Mouse (Mus musculus) midbrain, embryonic 15.5 days (tissue): Measurements from ENCODE around the gene Dot1l. TPM values are rescaled to one million over a fixed set of nuclear protein-coding genes. Genes with fewer than 3 reads are reported as not detected.

Experiments
- ATAC-seq: fragments of 200-750 bp; cut with Nextera tagmentation; replicated peaks from 2 replicates; pipeline ENCODE4 v1.8.0; 2017; ENCODE audit warnings: moderate TSS enrichment
- H3K27ac ChIP-seq: fragments of 300-500 bp; sonication (generic); 2 replicates; pipeline ENCODE4 v1.5.1; 2015; ENCODE audit warnings: mild to moderate bottlenecking, inconsistent platforms
- H3K27me3 ChIP-seq: fragments of 300-500 bp; sonication (generic); replicated peaks from 2 replicates; pipeline ENCODE4 v1.6.1; 2015; ENCODE audit warnings: inconsistent platforms
- H3K36me3 ChIP-seq: fragments of 300-500 bp; sonication (generic); replicated peaks from 2 replicates; pipeline ENCODE4 v1.6.1; 2015; ENCODE audit warnings: inconsistent platforms
- H3K4me1 ChIP-seq: fragments of 300-500 bp; sonication (generic); 2 replicates; pipeline ENCODE4 v1.6.1; 2015; ENCODE audit warnings: inconsistent platforms
- H3K4me2 ChIP-seq: fragments of 300-500 bp; sonication (generic); 2 replicates; pipeline ENCODE4 v1.6.1; 2015; ENCODE audit warnings: inconsistent platforms, mild to moderate bottlenecking, moderate library complexity
- H3K4me3 ChIP-seq: fragments of 300-500 bp; sonication (generic); 2 replicates; pipeline ENCODE4 v1.5.1; 2015; ENCODE audit warnings: mild to moderate bottlenecking, inconsistent platforms
- H3K9ac ChIP-seq: fragments of 300-500 bp; sonication (generic); 2 replicates; pipeline ENCODE4 v1.6.1; 2015; ENCODE audit warnings: mild to moderate bottlenecking, inconsistent platforms
- H3K9me3 ChIP-seq: fragments of 300-500 bp; sonication (generic); 2 replicates; pipeline ENCODE4 v1.6.1; 2016; ENCODE audit warnings: inconsistent platforms
- WGBS: fragments of 180-500 bp; shearing (Covaris S2); methylation state at CpG from one replicate; pipeline ENCODE4 v1.1.7; 2015; ENCODE audit warnings: mixed read lengths; 5-methylcytosine and 5-hydroxymethylcytosine counted together
- polyA plus RNA-seq: library from polyadenylated mRNA; unstranded; fragments of >200 nt; fragmentation: Nextera tagmentation; extraction: Ambion mirVana; gene quantifications from 2 replicates; pipeline ENCODE4 v1.2.1, GENCODE M21; 2015

Dot1l gene
- polyA plus RNA-seq, 1 experiment from 2014 or later, result 25.9 TPM

DNA sequence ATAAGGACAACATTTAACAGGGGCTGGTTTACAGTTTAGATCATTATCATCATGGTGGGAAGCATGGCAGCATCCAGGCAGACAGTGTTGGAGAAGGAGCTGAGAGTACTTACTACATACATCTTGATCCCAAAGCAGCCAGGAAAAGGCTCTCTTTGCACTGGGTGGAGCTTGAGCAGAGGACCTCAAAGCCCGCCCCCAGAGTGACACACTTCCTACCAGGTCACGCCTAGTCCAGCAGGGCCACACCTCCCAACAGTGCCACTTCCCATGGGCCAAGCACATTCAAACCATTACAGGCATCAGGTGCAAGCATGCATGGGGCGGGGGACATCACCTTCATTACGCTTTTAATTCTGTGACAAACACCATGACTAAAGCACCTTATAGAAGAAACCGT, 10.7 kb upstream of the Dot1l start:
- WGBS, result 39% methylated on average over 5 of the region's 5 CpGs
- H3K4me2 ChIP-seq, result no peak overlapping the region
- no peak for ATAC-seq

DNA sequence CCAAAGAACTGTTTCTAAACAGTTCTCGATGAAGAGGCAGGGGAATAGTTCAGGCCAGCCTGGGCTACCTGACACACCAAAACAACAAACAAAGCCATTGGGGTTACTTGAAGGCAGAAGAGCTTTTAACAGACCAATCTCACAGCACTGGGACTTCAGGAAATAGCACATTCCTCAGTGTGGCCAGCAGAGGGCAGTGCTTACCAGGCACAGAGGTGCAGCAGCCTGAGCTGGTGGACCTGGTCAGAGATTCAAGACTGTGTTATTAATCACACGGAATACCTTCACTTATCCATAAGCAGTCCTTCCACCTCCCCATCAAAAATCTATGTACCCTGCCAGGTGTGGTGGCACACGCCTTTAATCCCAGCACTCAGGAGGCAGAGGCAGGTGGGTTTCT, 7.6 kb upstream of the Dot1l start:
- ATAC-seq, result no peak; the same call in 1 of the 2 replicates
- Histone ChIP-seq H3K9ac (no peak overlapping the region), H3K4me3 (no peak overlapping the region), H3K27me3 (no peaks in the 10 kb centered on the region; the same call in 1 of the 2 replicates), H3K27ac (no peak overlapping the region), H3K4me2 (no peak overlapping the region), H3K4me1 (peaks cover 4% of the 10 kb centered on the region), H3K9me3 (no peaks in the 10 kb centered on the region), H3K36me3 (no peaks in the 10 kb centered on the region)
- WGBS, result 19% methylated on average over 3 of the region's 3 CpGs

More for the DNA sequence above, 10.7 kb upstream of the Dot1l start:
- Histone ChIP-seq H3K4me1 (peaks cover 26% of the 10 kb centered on the region), H3K27me3 (no peaks in the 10 kb centered on the region), H3K9me3 (no peaks in the 10 kb centered on the region), H3K36me3 (no peaks in the 10 kb centered on the region), H3K27ac (no peak overlapping the region), H3K4me3 (no peak overlapping the region), H3K9ac (no peak overlapping the region)

DNA sequence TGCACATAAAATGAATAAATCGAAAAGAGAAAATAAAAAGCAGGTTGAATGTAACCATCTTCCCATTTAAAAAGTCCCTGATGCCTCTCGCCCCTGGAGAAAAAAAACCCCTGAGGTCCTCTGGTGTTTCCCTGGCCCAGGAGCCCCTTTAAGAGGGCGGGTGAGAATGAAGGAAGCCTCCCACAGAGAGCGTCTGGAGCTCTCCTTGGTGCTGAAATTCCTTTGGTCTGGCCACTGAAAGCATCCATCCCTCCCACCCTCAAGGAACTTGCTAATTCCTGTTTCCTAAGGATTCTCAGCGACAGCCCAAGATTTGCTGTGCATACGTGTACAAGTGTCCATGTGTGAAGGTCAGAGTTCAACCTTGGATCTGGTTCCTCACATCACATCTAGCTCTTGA, 6.4 kb upstream of the Dot1l start:
- H3K9ac ChIP-seq, result no peak overlapping the region
- H3K27ac ChIP-seq, result no peak overlapping the region
- H3K27me3 ChIP-seq, result no peaks in the 10 kb centered on the region; the same call in 1 of the 2 replicates
- WGBS, result 12% methylated on average over 6 of the region's 6 CpGs
- H3K36me3 ChIP-seq, result no peaks in the 10 kb centered on the region
- H3K4me1 ChIP-seq, result no peaks in the 10 kb centered on the region; the same call in 1 of the 2 replicates
- no peak overlapping the region for H3K4me2 ChIP-seq
- no peak for ATAC-seq
- H3K4me3 ChIP-seq, result no peak overlapping the region
- no peaks in the 10 kb centered on the region for H3K9me3 ChIP-seq

DNA sequence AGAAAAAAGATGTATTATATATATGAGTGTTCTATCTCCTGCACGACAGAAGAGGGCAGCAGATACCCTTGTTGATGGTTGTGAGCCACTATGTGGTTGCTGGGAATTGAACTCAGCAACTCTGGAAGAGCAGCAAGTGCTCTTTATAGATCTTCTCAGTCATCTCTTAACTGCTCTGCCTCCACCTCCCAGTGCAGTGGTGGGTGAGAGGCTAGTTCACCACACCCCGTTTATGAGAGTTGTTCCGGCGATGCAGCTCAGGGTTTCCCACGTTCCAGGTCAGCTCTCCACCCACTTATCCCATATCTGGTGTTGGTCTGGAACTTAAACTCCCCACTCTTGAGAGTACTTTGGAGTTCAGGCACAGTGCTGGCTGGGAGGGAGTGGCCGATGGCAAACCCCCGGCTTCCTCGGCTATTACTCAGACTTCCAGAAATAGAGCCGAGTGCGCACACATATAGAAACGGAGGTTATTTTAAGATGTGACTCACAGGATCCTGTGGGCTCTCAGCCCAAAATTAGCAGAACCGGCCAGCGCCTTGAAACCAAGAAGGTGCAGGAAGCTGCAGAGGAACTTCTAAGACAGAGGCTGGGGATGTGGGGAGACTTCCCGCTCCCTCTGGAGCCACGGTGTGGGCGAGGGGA, 3.7 kb upstream of the Dot1l start:
- Histone ChIP-seq H3K4me2 (peak overlapping the region; percentile 15), H3K4me3 (no peak overlapping the region), H3K27ac (no peak overlapping the region), H3K9me3 (no peaks in the 10 kb centered on the region), H3K27me3 (no peaks in the 10 kb centered on the region; the same call in 1 of the 2 replicates), H3K36me3 (no peaks in the 10 kb centered on the region), H3K9ac (no peak overlapping the region), H3K4me1 (peaks cover 6% of the 10 kb centered on the region)
- WGBS, result 12% methylated on average over 16 of the region's 16 CpGs
- no peak for ATAC-seq

DNA sequence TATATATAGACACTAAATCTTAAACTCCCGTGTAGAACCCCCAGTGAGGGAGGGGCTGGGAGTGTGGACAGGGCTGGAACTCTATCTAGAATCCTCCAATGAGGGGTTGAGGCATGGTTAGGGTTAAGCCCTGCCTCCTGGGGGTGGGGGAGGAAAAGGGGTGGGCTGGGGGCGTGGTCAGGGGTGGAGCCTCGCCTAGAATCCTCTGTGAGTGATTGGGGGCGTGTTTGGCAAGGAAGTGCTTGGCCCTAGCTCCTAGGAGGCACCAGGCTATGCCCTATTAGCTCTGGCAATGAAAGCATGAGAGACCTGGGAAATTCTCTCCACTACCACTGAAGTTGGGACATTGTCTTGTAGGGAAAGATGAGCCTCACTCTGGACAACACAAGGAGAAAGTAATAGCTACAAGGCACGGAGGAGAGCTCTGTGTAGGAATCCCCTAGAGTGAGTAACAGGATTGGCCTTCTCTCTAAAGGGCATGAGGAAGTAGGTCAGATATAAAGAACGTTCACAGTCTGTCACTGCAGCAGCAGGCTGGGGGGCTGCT, 2.9 kb upstream of the Dot1l start:
- Histone ChIP-seq H3K9me3 (no peaks in the 10 kb centered on the region), H3K4me2 (peak overlapping the region; percentile 15), H3K36me3 (no peaks in the 10 kb centered on the region), H3K9ac (no peak overlapping the region), H3K27me3 (no peaks in the 10 kb centered on the region; the same call in 1 of the 2 replicates), H3K4me1 (peaks cover 14% of the 10 kb centered on the region), H3K4me3 (no peak overlapping the region), H3K27ac (no peak overlapping the region)
- ATAC-seq, result no peak
- 4% methylated on average over 6 of the region's 6 CpGs for WGBS

DNA sequence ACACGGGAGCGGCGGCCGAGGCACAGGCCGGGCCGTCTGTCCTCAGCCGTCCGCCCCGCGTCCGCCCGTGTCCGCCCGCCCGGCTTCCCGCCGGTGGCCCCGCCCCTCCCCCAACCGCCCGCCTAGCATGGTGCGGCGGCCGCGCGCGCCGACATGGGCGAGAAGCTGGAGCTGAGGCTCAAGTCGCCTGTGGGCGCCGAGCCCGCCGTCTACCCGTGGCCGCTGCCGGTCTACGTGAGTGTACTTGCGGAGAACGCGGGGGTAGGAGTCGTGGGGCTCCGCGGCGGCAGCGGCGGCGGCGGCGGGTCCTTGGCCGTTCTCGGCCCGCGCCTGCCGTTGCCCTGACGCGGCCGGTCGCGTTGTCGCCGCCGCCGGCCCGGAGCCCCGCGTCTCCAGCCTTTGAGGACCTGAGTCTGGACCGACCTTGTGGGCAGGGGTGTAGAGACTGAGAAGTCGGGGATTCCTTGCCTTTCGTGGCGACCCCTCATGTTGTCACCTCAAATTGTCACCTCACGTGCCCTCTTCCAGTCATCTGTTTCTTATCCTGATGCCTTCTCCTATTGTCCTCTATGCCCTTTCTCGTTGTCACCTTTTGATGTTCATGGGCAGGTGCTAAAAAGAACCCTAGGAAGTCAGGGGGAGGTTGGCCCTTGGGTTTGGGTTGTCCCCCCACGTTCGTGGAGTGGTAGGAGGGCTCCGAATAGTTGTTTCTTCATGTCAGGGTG, 447 bp downstream of the Dot1l start:
- Histone ChIP-seq H3K9ac (peak overlapping the region; percentile 91), H3K27ac (peak overlapping the region; percentile 90), H3K4me3 (peak overlapping the region; percentile 89), H3K4me2 (peak overlapping the region; percentile 89), H3K27me3 (no peaks in the 10 kb centered on the region; the same call in 1 of the 2 replicates), H3K9me3 (no peaks in the 10 kb centered on the region), H3K4me1 (peaks cover 27% of the 10 kb centered on the region), H3K36me3 (no peaks in the 10 kb centered on the region)
- WGBS, result under 1% methylated on average over 67 of the region's 75 CpGs
- peak; percentile 15 for ATAC-seq

DNA sequence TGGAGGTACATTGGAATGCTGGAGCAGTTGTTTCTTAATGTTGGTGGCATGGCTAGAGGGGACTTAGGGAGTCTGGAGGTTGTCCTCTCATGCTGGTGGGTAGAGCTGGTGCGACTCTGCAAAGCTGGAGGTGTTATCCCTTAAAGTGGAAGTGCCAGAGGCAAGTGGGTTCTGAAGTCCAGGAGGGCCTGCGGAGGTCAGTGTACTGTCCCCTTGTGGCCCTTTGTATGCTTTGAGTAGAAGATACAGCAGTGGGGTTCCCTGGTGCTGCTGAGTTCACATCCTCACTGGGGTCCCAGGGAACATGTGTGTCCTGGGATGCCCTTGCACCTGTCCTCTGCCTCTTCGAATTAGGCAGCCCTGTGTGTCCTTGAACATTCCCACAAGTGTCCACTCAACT, 1.1 kb downstream of the Dot1l start:
- no peaks in the 10 kb centered on the region for H3K9me3 ChIP-seq
- 25% methylated on average over 3 of the region's 3 CpGs for WGBS
- no peak overlapping the region for H3K27ac ChIP-seq
- no peaks in the 10 kb centered on the region; the same call in 1 of the 2 replicates for H3K27me3 ChIP-seq
- ATAC-seq, result no peak
- no peaks in the 10 kb centered on the region for H3K36me3 ChIP-seq
- peak overlapping the region; percentile 89 for H3K4me3 ChIP-seq
- peak overlapping the region; percentile 89 for H3K4me2 ChIP-seq
- H3K9ac ChIP-seq, result peak overlapping the region; percentile 91
- peaks cover 33% of the 10 kb centered on the region for H3K4me1 ChIP-seq

DNA sequence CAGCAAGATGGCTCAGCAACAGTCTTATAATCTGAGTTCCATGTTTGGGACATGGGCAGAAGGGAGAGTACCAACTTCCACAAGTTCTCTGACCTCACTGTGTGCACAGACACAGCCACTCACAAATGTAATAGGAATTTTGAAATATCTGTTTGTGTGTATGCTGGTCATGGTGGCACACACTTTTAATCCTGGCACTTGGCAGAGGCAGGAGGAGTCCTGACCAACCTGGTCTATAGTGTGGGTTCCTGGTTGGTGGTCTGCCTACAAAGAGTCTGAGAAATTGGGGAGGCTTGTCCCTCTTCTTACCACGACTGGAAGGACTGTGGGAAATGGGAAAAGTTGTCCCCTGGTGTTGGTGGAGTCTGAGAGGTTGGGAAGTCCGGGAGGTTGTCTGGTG, 1.5 kb downstream of the Dot1l start:
- peaks cover 33% of the 10 kb centered on the region for H3K4me1 ChIP-seq
- H3K27ac ChIP-seq, result no peak overlapping the region
- peak overlapping the region; percentile 91 for H3K9ac ChIP-seq
- peak overlapping the region; percentile 89 for H3K4me2 ChIP-seq
- ATAC-seq, result no peak
- peak overlapping the region; percentile 89 for H3K4me3 ChIP-seq
- H3K27me3 ChIP-seq, result no peaks in the 10 kb centered on the region
- no peaks in the 10 kb centered on the region for H3K36me3 ChIP-seq
- 79% methylated on average over 2 of the region's 2 CpGs for WGBS
- H3K9me3 ChIP-seq, result no peaks in the 10 kb centered on the region

DNA sequence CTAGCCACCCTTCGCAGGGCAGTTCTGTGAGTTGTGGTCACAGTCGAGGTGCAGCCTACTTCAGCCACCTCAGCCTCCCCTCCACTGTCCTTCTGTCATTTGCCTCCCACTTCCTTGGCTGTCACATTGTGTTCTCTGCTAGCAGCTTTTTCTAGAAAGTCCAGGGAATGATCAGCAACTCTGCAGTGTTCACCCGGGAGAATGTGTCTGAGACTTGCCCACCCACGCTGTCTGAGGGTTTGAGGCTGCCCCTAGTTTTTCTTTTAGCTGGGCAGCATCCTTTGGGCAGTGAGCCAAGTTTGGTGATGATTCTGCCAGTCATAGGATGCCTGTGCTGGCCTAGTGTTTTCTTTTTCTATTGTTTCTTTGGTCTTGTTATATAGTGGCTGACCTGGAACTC, 2.0 kb downstream of the Dot1l start:
- Histone ChIP-seq H3K9me3 (no peaks in the 10 kb centered on the region), H3K9ac (peak overlapping the region; percentile 91; the same call in 1 of the 2 replicates), H3K27ac (no peak overlapping the region), H3K4me2 (peak overlapping the region; percentile 89), H3K36me3 (no peaks in the 10 kb centered on the region), H3K27me3 (no peaks in the 10 kb centered on the region), H3K4me3 (peak overlapping the region; percentile 89; the same call in 1 of the 2 replicates), H3K4me1 (peaks cover 33% of the 10 kb centered on the region)
- 67% methylated on average over 4 of the region's 4 CpGs for WGBS
- ATAC-seq, result no peak

DNA sequence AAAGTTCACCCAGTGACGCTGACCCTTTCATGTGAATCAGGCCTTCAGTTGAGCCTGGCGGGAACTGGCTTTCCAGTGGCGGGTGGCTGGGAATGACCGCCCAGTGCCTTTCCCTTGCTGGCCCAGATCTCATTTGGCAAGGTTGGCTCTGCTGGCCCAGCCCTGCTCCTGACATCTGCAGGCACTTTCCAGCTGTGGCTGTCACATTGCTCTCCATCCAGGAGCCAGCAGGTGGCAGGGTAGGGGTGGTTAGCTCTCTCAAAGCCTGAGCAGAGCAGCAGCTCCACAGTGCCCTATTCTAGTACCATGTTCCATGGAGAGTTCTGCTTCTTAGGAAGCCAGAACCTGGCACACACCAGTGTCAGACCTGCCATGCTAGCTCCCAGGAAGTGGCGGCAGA, 2.7 kb downstream of the Dot1l start:
- Histone ChIP-seq H3K36me3 (no peaks in the 10 kb centered on the region), H3K4me1 (peaks cover 33% of the 10 kb centered on the region), H3K27me3 (no peaks in the 10 kb centered on the region), H3K4me2 (peak overlapping the region; percentile 89), H3K9ac (no peak overlapping the region), H3K27ac (no peak overlapping the region), H3K9me3 (no peaks in the 10 kb centered on the region), H3K4me3 (no peak overlapping the region)
- no peak for ATAC-seq
- WGBS, result 32% methylated on average over 5 of the region's 5 CpGs

DNA sequence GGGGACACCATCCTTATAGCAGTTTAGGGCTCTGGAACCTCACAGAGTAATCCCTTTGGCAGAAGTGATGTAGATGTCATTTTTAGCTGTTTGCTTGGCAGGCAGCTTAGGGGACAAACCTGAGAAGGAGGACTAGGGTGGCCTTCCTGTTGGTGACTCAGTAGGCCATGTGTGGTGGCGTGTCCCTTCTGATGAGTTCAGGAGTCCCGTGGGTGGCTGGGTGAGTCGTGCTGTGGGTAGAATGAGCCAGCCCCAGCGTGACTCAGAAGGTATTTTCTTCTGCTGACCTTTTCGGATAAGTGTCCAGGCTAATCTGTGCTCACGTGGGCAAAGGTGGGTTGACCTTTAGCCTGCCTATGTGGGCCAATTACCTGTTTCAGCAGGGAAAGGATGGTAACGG, 3.6 kb downstream of the Dot1l start:
- Histone ChIP-seq H3K36me3 (no peaks in the 10 kb centered on the region), H3K9ac (no peak overlapping the region), H3K27me3 (no peaks in the 10 kb centered on the region), H3K9me3 (no peaks in the 10 kb centered on the region), H3K4me1 (peaks cover 33% of the 10 kb centered on the region), H3K4me3 (no peak overlapping the region), H3K4me2 (no peak overlapping the region), H3K27ac (no peak overlapping the region)
- 84% methylated on average over 7 of the region's 7 CpGs for WGBS
- no peak for ATAC-seq

DNA sequence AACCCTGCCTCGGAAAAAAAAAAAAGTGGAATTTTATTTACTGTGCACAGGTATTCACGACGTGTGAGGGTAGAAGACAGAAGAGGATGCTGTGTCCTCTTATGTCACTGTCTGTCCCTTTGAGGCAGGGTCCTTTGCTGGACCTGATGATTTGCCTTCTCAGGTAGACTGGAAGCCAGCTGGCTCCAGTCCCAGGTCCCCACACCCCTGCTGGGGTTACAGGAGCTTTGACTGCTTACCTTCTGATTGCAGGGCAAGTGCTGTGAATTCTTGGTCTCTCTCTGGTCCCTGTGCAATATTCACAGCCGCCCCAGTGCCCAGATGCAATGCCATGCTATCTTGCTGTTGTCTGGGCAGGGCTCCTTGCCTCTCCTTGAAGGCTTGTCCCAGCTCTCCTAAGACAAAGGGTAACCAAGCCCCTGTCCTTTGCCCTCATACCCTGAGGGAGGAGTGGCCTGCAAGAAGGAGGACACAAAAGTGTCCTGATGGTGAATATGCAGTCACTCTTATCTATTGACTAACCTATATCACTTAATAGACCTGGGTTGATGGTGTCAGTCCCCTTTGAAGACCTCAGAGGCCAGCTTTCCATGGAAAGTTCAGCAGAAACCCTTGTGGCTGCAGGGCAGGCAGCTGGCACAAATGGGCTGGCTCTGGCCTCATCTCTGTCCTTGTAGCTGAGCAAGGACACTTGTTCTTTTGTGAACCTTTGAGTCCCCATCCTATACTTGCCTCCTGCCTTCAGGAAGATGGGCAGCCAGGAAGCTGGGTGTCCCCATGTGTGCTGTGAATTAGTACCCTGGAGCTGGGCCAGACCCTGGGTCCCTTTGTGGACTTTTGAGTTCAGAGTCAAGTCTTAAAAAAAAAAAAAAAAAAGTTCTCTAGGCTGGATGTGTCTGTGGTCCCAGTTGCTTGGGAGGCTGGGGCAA, 5.9 kb downstream of the Dot1l start:
- WGBS, result 94% methylated on average over 4 of the region's 4 CpGs
- no peak overlapping the region for H3K27ac ChIP-seq
- H3K4me3 ChIP-seq, result no peak overlapping the region
- no peaks in the 10 kb centered on the region for H3K36me3 ChIP-seq
- ATAC-seq, result no peak
- H3K27me3 ChIP-seq, result no peaks in the 10 kb centered on the region
- no peak overlapping the region for H3K9ac ChIP-seq
- H3K4me1 ChIP-seq, result peaks cover 32% of the 10 kb centered on the region
- no peaks in the 10 kb centered on the region for H3K9me3 ChIP-seq
- no peak overlapping the region for H3K4me2 ChIP-seq
